Mouse (Mus musculus) hindbrain, embryonic 13.5 days (tissue): ENCODE data around the gene Usp17le. TPM values are rescaled to one million over a fixed set of nuclear protein-coding genes. Genes with fewer than 3 reads are reported as not detected.
"Not testable (repeated sequence)": the region's sequence is repeated elsewhere in the genome, so short reads cannot be mapped to it uniquely, and the experiment has no call there.

Experiments used
- ATAC-seq: fragments of 200-750 bp; cut with Nextera tagmentation; 2 replicates; pipeline ENCODE4 v1.8.0; 2017; ENCODE audit warnings: moderate TSS enrichment; ENCODE audit not compliant: low FRiP score
- H3K27ac ChIP-seq: fragments of 300-500 bp; sonication (generic); 2 replicates; pipeline ENCODE4 v1.5.1; 2015; ENCODE audit warnings: inconsistent platforms, mild to moderate bottlenecking, moderate library complexity
- H3K27me3 ChIP-seq: fragments of 300-500 bp; sonication (generic); 2 replicates; pipeline ENCODE4 v1.6.1; 2015; ENCODE audit warnings: mild to moderate bottlenecking, inconsistent platforms
- H3K36me3 ChIP-seq: fragments of 300-500 bp; sonication (generic); 2 replicates; pipeline ENCODE4 v1.6.1; 2015; ENCODE audit warnings: mild to moderate bottlenecking, inconsistent platforms
- H3K4me1 ChIP-seq: fragments of 300-500 bp; sonication (generic); replicated peaks from 2 replicates; pipeline ENCODE4 v1.6.1; 2015; ENCODE audit warnings: inconsistent platforms
- H3K4me2 ChIP-seq: fragments of 300-500 bp; sonication (generic); 2 replicates; pipeline ENCODE4 v1.6.1; 2015; ENCODE audit warnings: inconsistent platforms, mild to moderate bottlenecking, moderate library complexity
- H3K4me3 ChIP-seq: fragments of 300-500 bp; sonication (generic); 2 replicates; pipeline ENCODE4 v1.5.1; 2015; ENCODE audit warnings: mild to moderate bottlenecking, inconsistent platforms
- H3K9ac ChIP-seq: fragments of 300-500 bp; sonication (generic); 2 replicates; pipeline ENCODE4 v1.6.1; 2015; ENCODE audit warnings: mild to moderate bottlenecking, inconsistent platforms
- H3K9me3 ChIP-seq: fragments of 300-500 bp; sonication (generic); 2 replicates; pipeline ENCODE4 v1.6.1; 2016; ENCODE audit warnings: inconsistent platforms
- WGBS: fragments of 180-500 bp; shearing (Covaris S2); methylation state at CpG from one replicate; pipeline ENCODE4 v1.1.7; 2015; 5-methylcytosine and 5-hydroxymethylcytosine counted together
- polyA plus RNA-seq: library from polyadenylated mRNA; unstranded; fragments of >200 nt; fragmentation: Nextera tagmentation; extraction: Ambion mirVana; gene quantifications from 2 replicates; pipeline ENCODE4 v1.2.1, GENCODE M21; 2015

Usp17le gene
- polyA plus RNA-seq = not detected in 2 replicates

- ATAC-seq, H3K4me3 ChIP-seq, H3K27me3 ChIP-seq, H3K9ac ChIP-seq, H3K36me3 ChIP-seq, H3K4me1 ChIP-seq, H3K9me3 ChIP-seq, H3K27ac ChIP-seq, H3K4me2 ChIP-seq: not testable (repeated sequence)
- whole genome bisulfite sequencing = 75% methylated on average over 2 of the region's 2 CpGs
These were observed at the start of gene Usp17le for GRCm38 (mm10) chr7:104777370-104777769. TSS of gene Usp17le (minus strand) at chr7:104777470.

GRCm38 (mm10) chr7:104810335-104810734 is 33.1 kb upstream of the Usp17le start:
- not testable (repeated sequence) for H3K27ac ChIP-seq, H3K9me3 ChIP-seq, H3K36me3 ChIP-seq, ATAC-seq, H3K4me1 ChIP-seq, H3K4me3 ChIP-seq, H3K27me3 ChIP-seq, H3K4me2 ChIP-seq, H3K9ac ChIP-seq
- WGBS = 87% methylated on average over 8 of the region's 8 CpGs

GRCm38 (mm10) chr7:104790796-104791195 is 13.5 kb upstream of the Usp17le start:
- no peak overlapping the region for H3K9ac ChIP-seq
- H3K4me1 ChIP-seq = no peaks in the 10 kb centered on the region
- no peaks in the 10 kb centered on the region for H3K9me3 ChIP-seq
- no peak overlapping the region for H3K4me3 ChIP-seq
- WGBS = 78% methylated on average over 1 of the region's 1 CpGs
- H3K36me3 ChIP-seq = no peaks in the 10 kb centered on the region
- no peak overlapping the region for H3K27ac ChIP-seq
- no peak for ATAC-seq
- H3K27me3 ChIP-seq = no peaks in the 10 kb centered on the region
- H3K4me2 ChIP-seq = no peak overlapping the region

Other genes with a start within 250 kb of the Usp17le start
- gene Olfr651, start 227.3 kb downstream of the Usp17le start, polyA plus RNA-seq = not detected in 2 replicates
- not detected in 2 replicates for gene Olfr652, start 216.6 kb downstream of the Usp17le start, polyA plus RNA-seq
- not detected in 2 replicates for gene Olfr653, start 200.2 kb downstream of the Usp17le start, polyA plus RNA-seq
- not detected in 2 replicates for gene Olfr654, start 190.4 kb downstream of the Usp17le start, polyA plus RNA-seq
- not detected in 2 replicates for gene Olfr655, start 175.7 kb downstream of the Usp17le start, polyA plus RNA-seq
- not detected in 2 replicates for gene Olfr656, start 163.5 kb downstream of the Usp17le start, polyA plus RNA-seq
- not detected in 2 replicates for gene Olfr657, start 152.7 kb downstream of the Usp17le start, polyA plus RNA-seq
- 0.09 and 0.10 TPM in 2 replicates for gene Olfr658, start 130.2 kb downstream of the Usp17le start, polyA plus RNA-seq
- gene Olfr659, start 110.7 kb downstream of the Usp17le start, polyA plus RNA-seq = not detected in 2 replicates
- gene Olfr661, start 91.0 kb downstream of the Usp17le start, polyA plus RNA-seq = not detected in 2 replicates
- not detected in 2 replicates for gene Usp17lb, start 65.1 kb upstream of the Usp17le start, polyA plus RNA-seq
- gene Usp17la, start 79.5 kb upstream of the Usp17le start, polyA plus RNA-seq = not detected in 2 replicates
- gene Olfr665, start 100.6 kb upstream of the Usp17le start, polyA plus RNA-seq = not detected in 2 replicates
- gene Olfr666, start 118.5 kb upstream of the Usp17le start, polyA plus RNA-seq = not detected in 2 replicates
- not detected in 2 replicates for gene Olfr667, start 144.0 kb upstream of the Usp17le start, polyA plus RNA-seq
- not detected in 2 replicates for gene Olfr668, start 150.6 kb upstream of the Usp17le start, polyA plus RNA-seq
- gene Olfr669, start 156.8 kb upstream of the Usp17le start, polyA plus RNA-seq = not detected in 2 replicates
- not detected in 2 replicates for gene Olfr670, start 185.2 kb upstream of the Usp17le start, polyA plus RNA-seq
- not detected in 2 replicates for gene Olfr671, start 201.7 kb upstream of the Usp17le start, polyA plus RNA-seq
- gene Olfr672, start 224.6 kb upstream of the Usp17le start, polyA plus RNA-seq = not detected in 2 replicates